Mouse (Mus musculus): ENCODE data around the gene Lrit3. TPM values are rescaled to one million over a fixed set of nuclear protein-coding genes. Genes with fewer than 3 reads are reported as not detected.

The Lrit3 gene
- polyA plus RNA-seq (2015; fragmentation: Nextera tagmentation; extraction: Ambion mirVana): not detected in 2 replicates

DNA sequence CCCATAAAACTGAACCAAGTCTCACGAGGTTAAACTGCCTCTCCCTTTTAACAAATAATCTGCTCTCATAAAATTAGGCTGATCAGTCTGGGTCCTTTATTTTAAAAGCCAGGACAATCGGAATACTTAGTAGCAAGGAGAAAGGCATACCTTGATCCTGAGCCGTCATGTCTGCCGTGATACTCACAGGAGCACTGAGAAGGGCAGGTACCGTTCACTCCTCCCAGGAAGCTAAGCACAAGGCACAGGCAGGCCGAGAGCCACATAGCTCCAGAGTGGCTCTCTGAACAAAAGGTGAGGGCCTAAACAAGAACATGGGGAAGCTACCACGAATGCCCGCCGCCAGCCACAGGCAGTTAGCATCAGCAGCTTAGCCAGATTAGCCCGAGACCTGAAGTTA is at the start of gene Lrit3:
TSS of gene Lrit3 (minus strand) at position 266 of the 400 bp plus-strand sequence.

DNA sequence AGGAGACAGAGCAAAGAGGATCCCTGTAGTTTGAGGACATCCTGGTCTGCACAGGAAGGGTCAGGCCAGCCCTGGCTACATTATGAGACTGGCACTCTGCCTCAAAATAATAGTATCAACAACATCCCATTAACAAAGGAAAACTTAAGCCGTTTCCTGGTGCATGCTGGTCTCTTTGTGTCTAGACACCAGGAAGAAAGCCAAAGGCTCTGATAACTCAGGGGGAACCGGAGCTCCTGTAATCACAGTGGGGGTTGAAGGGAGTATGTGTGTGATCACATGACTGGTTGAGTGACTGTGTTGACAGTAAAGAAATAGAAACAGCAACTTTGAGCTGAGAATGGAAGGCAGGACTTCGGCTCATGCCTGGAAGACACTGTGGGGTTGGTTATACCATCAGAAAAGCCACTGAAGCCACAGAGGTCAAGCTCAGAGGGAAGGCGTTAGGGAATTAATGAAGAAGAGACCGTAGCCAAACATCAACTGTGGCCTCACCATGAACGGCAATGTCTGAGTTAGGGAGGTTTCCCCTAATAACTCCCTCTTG is 31.6 kb upstream of the Lrit3 start, which contains the start of gene Cfi:
TSS of gene Cfi (plus strand) at position 497 of the 547 bp plus-strand sequence.

DNA sequence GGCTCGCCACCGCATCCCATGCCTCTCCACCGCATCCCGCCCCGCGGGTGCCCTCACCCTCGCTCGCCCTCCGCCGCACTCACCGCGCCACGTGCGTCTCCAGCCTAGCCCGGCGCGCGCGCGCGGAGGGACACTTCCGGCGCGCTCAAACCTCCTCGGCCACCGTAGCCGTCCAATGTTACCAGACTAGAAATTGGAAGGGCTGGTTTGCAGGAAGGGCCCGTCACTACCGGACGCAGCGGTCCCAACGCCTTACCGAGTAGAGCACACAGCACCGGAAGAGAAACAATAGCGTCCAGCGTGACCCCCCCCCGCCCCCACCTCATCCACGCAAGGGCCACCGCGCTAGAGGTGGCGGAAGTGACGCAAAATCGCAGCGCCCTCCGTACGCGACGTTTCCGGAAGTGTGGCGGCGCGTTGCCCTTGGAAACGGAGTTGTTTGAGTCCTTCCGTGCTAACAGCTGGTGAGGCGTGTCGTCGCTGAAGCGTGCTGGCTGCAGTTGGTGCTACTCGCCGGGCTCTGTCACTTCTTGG is 27.3 kb upstream of the Lrit3 start, which contains the start of gene Gar1:
TSS of gene Gar1 (minus strand) at position 362 of the 534 bp plus-strand sequence.

DNA sequence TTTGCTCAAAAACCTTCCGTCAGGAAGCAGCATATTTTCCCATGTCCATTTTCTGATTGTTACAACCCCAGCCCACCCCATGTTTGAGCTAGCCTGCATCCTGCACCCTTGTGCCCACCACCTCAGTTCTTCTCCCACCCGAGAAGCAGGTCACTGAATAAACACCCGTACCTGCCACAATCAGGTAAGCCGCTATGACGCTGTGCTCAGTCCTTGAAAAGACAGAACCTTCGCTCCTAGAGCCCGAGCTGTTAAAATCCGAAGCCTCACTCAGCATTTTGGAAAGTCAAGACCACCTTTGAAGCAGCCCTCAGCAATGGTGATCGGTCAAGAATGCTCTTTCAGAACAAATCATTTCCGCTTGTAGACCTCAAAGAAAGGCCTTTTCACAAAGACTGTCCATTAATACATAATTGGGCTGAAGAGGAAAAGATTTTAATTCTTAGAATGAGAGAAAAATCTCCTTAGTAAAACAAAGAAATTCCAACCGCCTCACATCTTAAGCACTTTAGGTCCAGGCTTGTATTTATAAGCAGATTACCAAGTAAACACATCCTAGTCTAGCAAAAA is 18.5 kb upstream of the Lrit3 start, which contains the start of gene Rrh:
TSS of gene Rrh (minus strand) at position 382 of the 570 bp plus-strand sequence.

DNA sequence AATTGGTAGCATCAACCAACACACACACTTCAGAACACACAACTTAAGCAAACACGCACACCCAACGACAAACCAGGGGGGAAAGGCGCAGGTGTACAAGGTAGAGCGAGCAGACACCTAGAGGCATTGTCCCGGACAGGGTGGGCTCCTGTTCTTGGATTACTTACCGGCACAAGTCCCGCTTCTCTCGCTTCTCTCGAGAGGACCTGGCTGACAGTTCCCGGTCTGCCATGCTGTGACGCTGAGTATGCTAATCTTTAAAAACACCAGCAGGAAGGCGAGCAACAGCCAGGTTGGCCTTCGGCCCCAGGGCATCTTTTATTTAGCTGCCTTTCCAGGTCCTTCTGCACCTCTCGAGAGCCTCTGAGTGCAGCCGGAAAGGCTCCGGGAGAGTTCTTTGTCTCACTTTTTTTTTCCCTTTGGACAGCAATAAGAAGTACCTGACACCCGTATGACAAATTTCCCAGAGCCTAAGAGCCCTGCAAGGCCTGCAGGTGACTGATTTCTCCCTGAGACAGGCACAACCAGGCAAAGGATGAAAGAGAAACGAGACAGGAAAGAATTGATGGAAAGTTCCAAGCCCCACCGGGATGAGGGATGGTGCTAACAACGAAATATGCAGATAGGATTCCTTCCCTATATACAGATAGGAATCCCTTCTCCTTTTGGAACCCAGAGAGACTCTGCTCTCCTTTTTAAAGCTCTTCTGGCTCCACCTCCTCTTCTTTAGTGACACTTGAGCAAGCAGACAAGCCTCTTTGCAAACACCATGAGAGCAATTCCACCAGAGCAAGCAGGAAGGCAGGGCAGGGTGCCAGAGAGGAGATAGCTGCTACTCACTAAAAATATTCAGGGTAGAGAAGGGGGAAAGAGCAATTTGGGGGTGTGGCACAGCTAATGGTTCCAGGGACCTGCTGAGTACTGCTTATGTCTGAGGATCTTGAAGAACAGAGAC is 48.9 kb downstream of the Lrit3 start, which contains the start of gene Egf:
TSS of gene Egf (minus strand) at position 667 of the 955 bp plus-strand sequence.

Other genes starting within 250 kb of the Lrit3 start
- gene Egf, start 48.7 kb downstream of the Lrit3 start, polyA plus RNA-seq (2015; fragmentation: Nextera tagmentation; extraction: Ambion mirVana): 0.41 and 1.0 TPM in 2 replicates
- gene Rrh, start 18.6 kb upstream of the Lrit3 start, polyA plus RNA-seq (2015; fragmentation: Nextera tagmentation; extraction: Ambion mirVana): 0.35 and 0.40 TPM in 2 replicates
- 28.1 and 30.1 TPM in 2 replicates for gene Gar1, start 27.4 kb upstream of the Lrit3 start, polyA plus RNA-seq (2015; fragmentation: Nextera tagmentation; extraction: Ambion mirVana)
- gene Cfi, start 31.9 kb upstream of the Lrit3 start, polyA plus RNA-seq (2015; fragmentation: Nextera tagmentation; extraction: Ambion mirVana): 0.22 and 0.75 TPM in 2 replicates
- 16.8 and 19.9 TPM in 2 replicates for gene Pla2g12a, start 74.6 kb upstream of the Lrit3 start, polyA plus RNA-seq (2015; fragmentation: Nextera tagmentation; extraction: Ambion mirVana)
- 24.5 and 28.2 TPM in 2 replicates for gene Casp6, start 97.4 kb upstream of the Lrit3 start, polyA plus RNA-seq (2015; fragmentation: Nextera tagmentation; extraction: Ambion mirVana)
- gene Mcub, start 166.2 kb upstream of the Lrit3 start, polyA plus RNA-seq (2015; fragmentation: Nextera tagmentation; extraction: Ambion mirVana): 12.7 and 20.3 TPM in 2 replicates